Mouse (Mus musculus): ENCODE data around the gene Aacs. TPM values are rescaled to one million over a fixed set of nuclear protein-coding genes. Genes with fewer than 3 reads are reported as not detected.

Gene Aacs
- polyA plus RNA-seq, 1 experiment from 2014 or later = 31.2 TPM

GRCm38 (mm10) chr5:125460574-125460973, 15.0 kb upstream of the Aacs start:
- Histone ChIP-seq H3K27ac (ENCODE audit: low read length) (no peak overlapping the region), H3K27me3 (ENCODE audit: control insufficient read depth, insufficient read depth, low read depth, low read length) (no peaks in the 10 kb centered on the region), H3K9me3 (ENCODE audit: control insufficient read depth, low read length) (no peaks in the 10 kb centered on the region), H3K4me2 (ENCODE audit: low read depth, low read length) (no peak overlapping the region), H3K4me1 (replicated peaks; ENCODE audit: control insufficient read depth, insufficient read depth, low read length) (peaks cover 3% of the 10 kb centered on the region; the same call in 1 of the 2 replicates), H3K36me3 (ENCODE audit: control insufficient read depth, insufficient read depth, low read length) (peaks cover 2% of the 10 kb centered on the region), H3K4me3 (ENCODE audit: low read length) (no peak overlapping the region), H3K9ac (ENCODE audit: low read length) (no peak overlapping the region)
- ATAC-seq (ENCODE audit: low read depth) = no peak
- 78% methylated on average over 3 of the region's 3 CpGs for WGBS

- no peak for ATAC-seq (ENCODE audit: low read depth)
- no peaks in the 10 kb centered on the region for H3K9me3 ChIP-seq (ENCODE audit: control insufficient read depth, low read length)
These were observed 13.7 kb upstream of the Aacs start for GRCm38 (mm10) chr5:125461868-125462445.

GRCm38 (mm10) chr5:125465192-125465591, 10.4 kb upstream of the Aacs start:
- Histone ChIP-seq H3K4me1 (replicated peaks; ENCODE audit: control insufficient read depth, insufficient read depth, low read length) (peaks cover 3% of the 10 kb centered on the region; the same call in 1 of the 2 replicates), H3K27me3 (ENCODE audit: control insufficient read depth, insufficient read depth, low read depth, low read length) (no peaks in the 10 kb centered on the region), H3K9ac (ENCODE audit: low read length) (peak overlapping the region; percentile 27; the same call in 1 of the 2 replicates), H3K4me2 (ENCODE audit: low read depth, low read length) (peak overlapping the region; percentile 52), H3K4me3 (ENCODE audit: low read length) (peak overlapping the region; percentile 45), H3K36me3 (ENCODE audit: control insufficient read depth, insufficient read depth, low read length) (no peaks in the 10 kb centered on the region), H3K27ac (ENCODE audit: low read length) (no peak overlapping the region; the same call in 1 of the 2 replicates), H3K9me3 (ENCODE audit: control insufficient read depth, low read length) (no peaks in the 10 kb centered on the region)
- 0 out of 2 replicates have a peak, but pooled peaks have one; percentile 10 for ATAC-seq (ENCODE audit: low read depth)
- WGBS = 31% methylated on average over 7 of the region's 7 CpGs

More at GRCm38 (mm10) chr5:125461868-125462445, 13.7 kb upstream of the Aacs start:
- Histone ChIP-seq H3K27me3 (ENCODE audit: control insufficient read depth, insufficient read depth, low read depth, low read length) (no peaks in the 10 kb centered on the region), H3K27ac (ENCODE audit: low read length) (no peak overlapping the region), H3K36me3 (ENCODE audit: control insufficient read depth, insufficient read depth, low read length) (no peaks in the 10 kb centered on the region), H3K9ac (ENCODE audit: low read length) (no peak overlapping the region), H3K4me1 (replicated peaks; ENCODE audit: control insufficient read depth, insufficient read depth, low read length) (peaks cover 3% of the 10 kb centered on the region; the same call in 1 of the 2 replicates), H3K4me3 (ENCODE audit: low read length) (no peak overlapping the region), H3K4me2 (ENCODE audit: low read depth, low read length) (no peak overlapping the region)
- WGBS = 47% methylated on average over 10 of the region's 10 CpGs

GRCm38 (mm10) chr5:125465701-125466106, 9.9 kb upstream of the Aacs start:
- Histone ChIP-seq H3K9ac (ENCODE audit: low read length) (peak overlapping the region; percentile 53), H3K4me2 (ENCODE audit: low read depth, low read length) (peak overlapping the region; percentile 52), H3K9me3 (ENCODE audit: control insufficient read depth, low read length) (no peaks in the 10 kb centered on the region), H3K4me3 (ENCODE audit: low read length) (peak overlapping the region; percentile 45), H3K27me3 (ENCODE audit: control insufficient read depth, insufficient read depth, low read depth, low read length) (no peaks in the 10 kb centered on the region), H3K27ac (ENCODE audit: low read length) (no peak overlapping the region), H3K36me3 (ENCODE audit: control insufficient read depth, insufficient read depth, low read length) (no peaks in the 10 kb centered on the region), H3K4me1 (replicated peaks; ENCODE audit: control insufficient read depth, insufficient read depth, low read length) (peaks cover 3% of the 10 kb centered on the region; the same call in 1 of the 2 replicates)
- WGBS = 0% methylated on average over 25 of the region's 25 CpGs
- peak; percentile 100 for ATAC-seq (ENCODE audit: low read depth)

- Histone ChIP-seq H3K4me2 (ENCODE audit: low read depth, low read length) (no peak overlapping the region), H3K4me1 (replicated peaks; ENCODE audit: control insufficient read depth, insufficient read depth, low read length) (peaks cover 3% of the 10 kb centered on the region; the same call in 1 of the 2 replicates), H3K36me3 (ENCODE audit: control insufficient read depth, insufficient read depth, low read length) (no peaks in the 10 kb centered on the region), H3K4me3 (ENCODE audit: low read length) (no peak overlapping the region), H3K9ac (ENCODE audit: low read length) (no peak overlapping the region), H3K9me3 (ENCODE audit: control insufficient read depth, low read length) (no peaks in the 10 kb centered on the region), H3K27me3 (ENCODE audit: control insufficient read depth, insufficient read depth, low read depth, low read length) (no peaks in the 10 kb centered on the region), H3K27ac (ENCODE audit: low read length) (no peak overlapping the region)
- WGBS = 80% methylated on average over 5 of the region's 5 CpGs
- ATAC-seq (ENCODE audit: low read depth) = no peak
These were observed 9.1 kb upstream of the Aacs start for GRCm38 (mm10) chr5:125466483-125466882.

GRCm38 (mm10) chr5:125467261-125467660, 8.4 kb upstream of the Aacs start:
- no peak overlapping the region for H3K9ac ChIP-seq (ENCODE audit: low read length)
- H3K9me3 ChIP-seq (ENCODE audit: control insufficient read depth, low read length) = no peaks in the 10 kb centered on the region
- no peak overlapping the region for H3K4me2 ChIP-seq (ENCODE audit: low read depth, low read length)
- H3K4me1 ChIP-seq (replicated peaks; ENCODE audit: control insufficient read depth, insufficient read depth, low read length) = peaks cover 3% of the 10 kb centered on the region; the same call in 1 of the 2 replicates
- no peak overlapping the region for H3K4me3 ChIP-seq (ENCODE audit: low read length)
- WGBS = 85% methylated on average over 14 of the region's 14 CpGs
- no peak overlapping the region for H3K27ac ChIP-seq (ENCODE audit: low read length)
- no peaks in the 10 kb centered on the region for H3K27me3 ChIP-seq (ENCODE audit: control insufficient read depth, insufficient read depth, low read depth, low read length)
- no peaks in the 10 kb centered on the region for H3K36me3 ChIP-seq (ENCODE audit: control insufficient read depth, insufficient read depth, low read length)
- no peak for ATAC-seq (ENCODE audit: low read depth)

- Histone ChIP-seq H3K4me2 (ENCODE audit: low read depth, low read length) (no peak overlapping the region), H3K27ac (ENCODE audit: low read length) (no peak overlapping the region), H3K4me1 (replicated peaks; ENCODE audit: control insufficient read depth, insufficient read depth, low read length) (no peaks in the 10 kb centered on the region), H3K9ac (ENCODE audit: low read length) (no peak overlapping the region), H3K9me3 (ENCODE audit: control insufficient read depth, low read length) (no peaks in the 10 kb centered on the region), H3K4me3 (ENCODE audit: low read length) (no peak overlapping the region), H3K36me3 (ENCODE audit: control insufficient read depth, insufficient read depth, low read length) (no peaks in the 10 kb centered on the region), H3K27me3 (ENCODE audit: control insufficient read depth, insufficient read depth, low read depth, low read length) (no peaks in the 10 kb centered on the region)
- WGBS = 83% methylated on average over 4 of the region's 4 CpGs
- no peak for ATAC-seq (ENCODE audit: low read depth)
These were observed 4.9 kb upstream of the Aacs start for GRCm38 (mm10) chr5:125470713-125471112.

- no peak for ATAC-seq (ENCODE audit: low read depth)
- H3K9ac ChIP-seq (ENCODE audit: low read length) = no peak overlapping the region
- H3K9me3 ChIP-seq (ENCODE audit: control insufficient read depth, low read length) = no peaks in the 10 kb centered on the region
- no peak overlapping the region for H3K27ac ChIP-seq (ENCODE audit: low read length)
- H3K27me3 ChIP-seq (ENCODE audit: control insufficient read depth, insufficient read depth, low read depth, low read length) = no peaks in the 10 kb centered on the region
- H3K4me3 ChIP-seq (ENCODE audit: low read length) = no peak overlapping the region
- no peak overlapping the region for H3K4me2 ChIP-seq (ENCODE audit: low read depth, low read length)
- H3K36me3 ChIP-seq (ENCODE audit: control insufficient read depth, insufficient read depth, low read length) = no peaks in the 10 kb centered on the region
- WGBS = 65% methylated on average over 9 of the region's 9 CpGs
- peaks cover 10% of the 10 kb centered on the region for H3K4me1 ChIP-seq (replicated peaks; ENCODE audit: control insufficient read depth, insufficient read depth, low read length)
These were observed 2.7 kb upstream of the Aacs start for GRCm38 (mm10) chr5:125472796-125473475.

- whole genome bisulfite sequencing = 56% methylated on average over 12 of the region's 12 CpGs
- no peak for ATAC-seq (ENCODE audit: low read depth)
- peak overlapping the region; percentile 81 for H3K4me2 ChIP-seq (ENCODE audit: low read depth, low read length)
- no peaks in the 10 kb centered on the region for H3K9me3 ChIP-seq (ENCODE audit: control insufficient read depth, low read length)
- H3K27me3 ChIP-seq (ENCODE audit: control insufficient read depth, insufficient read depth, low read depth, low read length) = no peaks in the 10 kb centered on the region
- no peak overlapping the region for H3K27ac ChIP-seq (ENCODE audit: low read length)
- H3K4me3 ChIP-seq (ENCODE audit: low read length) = peak overlapping the region; percentile 64
- H3K4me1 ChIP-seq (replicated peaks; ENCODE audit: control insufficient read depth, insufficient read depth, low read length) = peaks cover 10% of the 10 kb centered on the region
- no peaks in the 10 kb centered on the region for H3K36me3 ChIP-seq (ENCODE audit: control insufficient read depth, insufficient read depth, low read length)
- H3K9ac ChIP-seq (ENCODE audit: low read length) = peak overlapping the region; percentile 55
These were observed 584 bp upstream of the Aacs start for GRCm38 (mm10) chr5:125475030-125475429.

Measured in lung, embryonic 16.5 days (tissue).